Mouse (Mus musculus) layer of hippocampus, adult 9-11 months (tissue): ENCODE results near the gene Tmem259.

Source experiments
- DNase-seq: peaks from one replicate; pipeline ENCODE4 v3.0.0; 2022

Tmem259 gene

DNA sequence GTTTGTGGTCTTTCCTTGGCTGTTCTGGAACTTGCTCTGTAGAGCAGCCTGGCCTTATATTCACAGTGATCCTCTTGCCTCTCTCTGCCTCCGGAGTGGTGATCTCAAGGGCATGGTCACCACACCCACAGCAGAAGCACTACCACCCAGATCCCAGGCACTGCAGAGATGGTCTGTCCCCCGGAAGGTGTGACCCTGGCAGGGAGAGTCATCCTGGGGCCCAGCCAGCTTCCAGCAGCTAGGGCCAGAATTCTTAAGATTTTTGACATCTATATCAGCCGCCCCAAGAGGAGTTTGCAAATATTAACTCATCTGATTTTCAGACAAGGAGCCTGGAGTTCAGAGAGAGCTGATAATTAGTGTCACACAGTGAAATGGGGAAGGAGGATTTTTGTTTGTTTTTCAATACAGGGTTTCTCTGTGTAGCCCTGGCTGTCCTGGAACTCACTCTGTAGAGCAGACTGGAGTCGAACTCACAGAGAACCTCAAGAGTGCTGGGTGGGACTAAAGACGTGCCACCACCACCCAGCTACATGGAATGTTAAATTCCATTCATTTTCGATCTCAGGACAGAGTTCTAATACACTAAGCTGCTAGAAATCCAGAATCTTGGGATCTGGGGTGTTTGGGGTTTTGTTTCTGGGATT is 2.2 kb upstream of the Tmem259 start:
- DNase-seq, result no peak

DNA sequence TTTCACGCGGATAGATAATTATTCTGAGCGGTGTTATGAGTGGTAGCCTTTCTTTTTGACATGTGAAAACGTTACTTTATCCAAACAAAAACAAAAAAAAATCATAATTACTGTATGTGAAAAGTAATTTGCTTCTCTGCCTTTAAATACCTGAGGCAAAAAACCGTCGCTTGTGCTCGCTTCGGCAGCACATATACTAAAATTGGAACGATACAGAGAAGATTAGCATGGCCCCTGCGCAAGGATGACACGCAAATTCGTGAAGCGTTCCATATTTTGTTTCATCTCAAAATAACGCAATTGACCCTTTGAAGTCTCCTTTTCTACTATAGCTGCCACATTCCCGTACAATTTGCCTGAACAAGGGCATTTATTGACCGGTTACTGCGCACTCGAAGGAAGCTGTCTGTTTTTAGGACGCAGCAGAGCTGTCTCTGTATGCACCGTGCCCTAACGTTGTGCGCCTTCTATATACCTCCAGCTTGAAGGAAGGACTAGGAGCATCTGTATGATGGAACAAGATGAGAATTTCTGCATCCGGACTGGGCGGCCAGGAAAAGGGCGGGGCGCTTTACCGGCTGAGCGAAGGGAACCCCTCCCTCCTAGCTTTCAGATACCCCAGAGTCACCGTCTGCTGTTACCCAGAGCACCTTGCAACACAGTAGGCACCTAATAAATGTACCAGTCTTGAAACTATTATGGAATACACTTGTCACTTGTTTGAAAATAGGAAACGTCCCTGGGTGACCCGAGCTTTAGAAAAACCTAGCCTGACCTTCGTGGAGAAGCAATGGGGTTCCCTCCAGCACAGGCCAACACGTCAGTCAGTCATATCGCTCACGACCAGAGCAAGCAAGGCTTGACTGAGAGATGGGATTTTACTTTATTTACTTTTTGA is 1.5 kb upstream of the Tmem259 start:
- DNase-seq, result peak; percentile 69

DNA sequence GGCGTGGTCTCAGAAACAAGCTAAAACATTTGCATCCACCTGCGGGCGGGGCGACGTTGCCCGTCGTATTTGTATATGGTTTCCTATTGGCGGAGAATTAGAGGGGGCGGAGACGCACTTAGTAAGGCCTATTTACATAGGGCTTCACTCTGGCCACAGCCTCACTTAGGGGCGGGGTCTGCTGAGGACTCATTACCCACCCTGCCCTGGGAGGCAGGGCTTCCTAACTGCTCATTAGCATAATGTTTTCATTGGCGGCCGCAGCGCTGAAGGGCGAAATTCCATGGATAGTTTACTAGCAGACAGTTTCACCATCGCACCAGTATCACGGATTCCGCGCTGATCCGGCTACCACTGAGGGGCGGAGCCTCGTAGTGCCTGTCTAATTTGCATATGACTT is 741 bp upstream of the Tmem259 start:
- peak; percentile 100 for DNase-seq

DNA sequence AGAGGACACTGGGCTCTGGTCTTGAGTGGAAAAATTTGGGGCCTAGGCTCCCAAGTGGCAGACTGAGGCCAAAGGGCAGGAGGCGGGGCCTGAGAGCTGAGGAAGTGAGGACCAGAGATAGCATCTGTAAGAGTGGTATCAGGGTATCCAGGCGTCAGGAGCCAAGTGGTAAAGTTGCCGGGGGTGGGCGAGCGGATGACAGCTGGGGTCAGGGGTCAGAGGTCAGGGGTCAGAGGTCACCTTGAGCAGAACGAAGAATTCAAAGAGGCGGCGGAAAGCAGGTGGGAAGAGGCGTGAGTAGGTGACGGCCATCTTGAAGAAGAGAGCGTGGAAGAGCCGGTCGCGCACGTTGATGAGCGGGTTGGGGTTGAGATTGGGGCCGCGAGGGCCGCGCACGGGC is 460 bp downstream of the Tmem259 start:
- peak; percentile 78 for DNase-seq

DNA sequence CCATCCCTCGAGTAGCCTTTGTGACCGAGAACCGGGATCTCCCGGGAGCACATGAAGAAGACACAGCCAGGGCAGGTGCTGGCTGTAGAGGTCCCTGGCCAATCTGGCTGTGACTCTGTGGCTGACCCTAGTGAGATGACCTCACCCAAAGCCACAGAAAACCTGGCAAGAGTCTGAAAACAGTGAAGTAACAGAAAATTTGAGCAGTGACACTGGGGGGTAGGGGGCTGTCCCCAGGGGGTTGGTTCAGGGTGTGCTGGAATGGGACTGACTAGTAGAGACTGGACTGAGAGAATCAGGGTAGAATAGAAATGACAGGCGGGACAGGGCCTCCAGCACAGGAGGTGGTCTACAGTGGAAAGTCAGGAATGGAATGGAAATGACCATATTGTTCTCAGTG is 925 bp downstream of the Tmem259 start:
- DNase-seq, result no peak

DNA sequence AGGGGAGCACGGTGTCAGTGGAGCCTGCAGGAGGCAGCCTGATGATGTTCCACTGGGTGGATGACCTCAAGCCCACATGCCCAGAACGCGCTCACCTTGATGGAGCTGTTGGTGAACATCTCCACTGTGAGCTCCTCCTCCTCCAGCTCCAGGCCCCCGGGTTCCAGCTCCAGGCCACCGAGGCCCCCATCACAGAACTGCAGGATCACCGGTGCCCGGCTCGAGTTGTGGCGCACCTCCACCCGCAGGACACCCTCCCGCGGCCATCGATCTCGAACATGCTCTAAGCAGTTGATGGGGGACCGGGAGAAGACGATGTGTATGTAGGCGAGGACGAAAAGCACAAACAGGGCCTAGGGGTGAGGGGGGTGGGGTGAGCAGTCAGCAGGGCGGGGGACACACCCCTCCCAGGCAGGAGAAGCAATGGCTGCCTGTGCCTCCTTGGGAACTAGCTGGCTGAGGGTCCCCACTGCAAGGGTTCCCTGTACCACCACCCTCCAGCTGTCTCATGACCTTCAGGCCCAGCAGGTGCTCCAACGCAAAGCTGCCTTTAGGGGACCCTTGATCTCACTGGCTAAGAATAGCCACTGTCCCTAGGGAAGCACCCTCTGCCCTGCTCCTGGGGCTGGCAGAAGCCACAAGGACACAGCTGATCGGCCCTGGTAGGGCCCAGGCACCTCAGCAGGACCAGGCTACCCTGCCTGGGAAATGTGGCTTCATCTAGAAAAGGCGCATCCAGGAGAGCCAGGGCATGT is 4.6 kb downstream of the Tmem259 start:
- no peak for DNase-seq

DNA sequence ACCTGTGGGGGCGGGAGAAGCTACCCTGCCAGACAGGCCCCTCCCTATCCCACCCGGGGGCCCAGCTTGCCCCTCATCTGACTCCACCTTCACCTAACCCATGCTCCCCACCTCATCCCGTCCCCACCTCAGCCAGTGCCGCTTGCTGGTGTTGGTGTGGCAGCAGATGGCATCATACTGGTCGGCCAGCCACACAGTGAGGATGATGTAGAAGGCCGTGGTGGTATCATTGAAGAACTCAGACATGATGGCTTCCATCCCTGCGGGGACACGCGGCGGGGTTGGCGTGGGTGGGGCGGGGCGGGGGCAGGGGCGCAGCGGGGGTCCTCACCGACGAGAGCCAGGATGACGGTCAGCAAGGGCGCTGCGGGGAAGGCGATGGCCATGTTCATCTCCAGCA is 6.1 kb downstream of the Tmem259 start:
- DNase-seq, result no peak

DNA sequence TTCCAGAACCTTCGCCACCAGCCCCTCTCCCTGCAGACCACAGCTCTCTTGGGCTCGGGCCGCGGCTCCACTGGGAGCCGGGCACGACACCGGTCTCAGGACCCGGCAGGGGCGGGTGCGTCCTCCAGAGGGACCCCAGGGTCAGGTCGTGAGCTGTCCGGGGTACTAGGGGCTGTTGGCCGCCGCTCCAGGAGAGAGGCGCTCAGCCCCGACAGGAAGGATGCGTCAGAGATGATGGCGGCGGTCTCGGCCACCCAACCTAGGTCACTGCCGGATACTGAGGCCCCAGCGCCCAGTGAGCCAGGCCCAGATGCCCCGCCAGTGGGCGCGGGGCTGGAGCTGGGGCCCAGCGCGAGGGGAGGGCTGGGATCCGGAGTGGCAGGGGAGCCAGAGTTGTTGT is 6.8 kb downstream of the Tmem259 start:
- no peak for DNase-seq

DNA sequence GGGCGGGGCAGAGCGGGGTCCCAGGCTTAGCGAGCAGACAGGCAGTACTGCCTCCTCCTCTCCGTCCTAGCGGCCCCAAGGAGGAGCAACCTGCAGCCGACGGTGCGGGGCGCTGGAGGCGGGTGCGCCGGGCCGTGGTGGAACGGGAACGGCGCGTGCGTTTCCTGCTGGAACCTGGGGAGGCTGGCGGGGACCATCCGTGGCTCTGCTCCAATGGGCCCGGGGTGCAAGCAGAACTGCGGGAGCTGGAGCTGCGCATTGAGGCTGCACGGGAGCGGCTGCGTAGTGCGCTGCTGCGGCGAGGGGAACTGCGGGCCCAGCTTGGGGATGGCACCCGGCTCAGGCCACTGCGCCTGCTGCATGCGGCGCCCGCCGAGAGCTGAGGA is 7.4 kb downstream of the Tmem259 start:
- DNase-seq, result no peak

DNA sequence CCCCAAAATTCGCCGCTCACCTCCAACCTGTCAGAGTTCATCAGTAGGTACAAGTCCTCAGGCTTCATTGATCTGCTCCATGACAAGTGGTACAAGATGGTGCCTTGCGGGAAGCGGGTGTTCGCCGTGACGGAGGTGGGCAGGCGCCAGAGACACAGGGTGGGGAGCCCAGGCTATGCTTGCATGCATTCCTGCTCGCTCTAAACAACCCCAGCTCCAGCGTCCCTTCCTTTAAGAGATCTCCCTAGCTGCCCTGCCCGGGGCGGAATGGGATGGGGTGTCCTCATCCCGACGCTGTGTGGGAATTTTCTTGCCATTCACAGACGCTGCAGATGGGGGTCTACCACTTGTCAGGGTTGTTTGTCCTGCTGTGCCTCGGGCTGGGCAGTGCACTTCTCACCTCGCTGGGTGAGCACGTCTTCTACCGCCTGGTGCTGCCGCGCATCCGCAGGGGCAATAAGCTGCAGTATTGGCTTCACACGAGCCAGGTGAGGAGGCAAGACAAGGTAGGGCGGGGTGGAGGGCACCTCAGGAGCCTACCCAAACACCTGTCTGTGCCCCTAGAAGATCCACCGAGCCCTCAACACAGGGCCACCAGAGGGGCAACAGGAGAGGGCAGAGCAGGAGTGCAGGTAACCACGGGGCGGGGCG is 7.9 kb downstream of the Tmem259 start:
- no peak for DNase-seq

DNA sequence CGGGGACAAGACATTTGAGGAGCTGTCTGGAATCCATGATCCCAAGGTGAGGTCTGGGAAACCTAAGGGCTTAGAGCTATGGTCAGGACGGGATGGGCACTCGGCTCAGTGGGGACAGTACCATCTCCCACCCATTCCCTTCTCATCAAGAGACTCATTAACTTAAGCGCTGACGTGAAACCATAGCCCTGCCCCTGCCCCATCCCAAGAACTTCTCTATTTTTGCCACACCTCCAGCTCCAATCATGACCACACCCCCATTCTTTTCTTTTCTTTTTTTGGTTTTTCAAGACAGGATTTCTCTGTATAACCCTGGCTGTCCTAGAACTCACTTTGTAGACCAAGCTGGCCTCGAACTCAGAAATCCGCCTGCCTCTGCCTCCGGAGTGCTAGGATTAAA is 9.5 kb downstream of the Tmem259 start:
- DNase-seq, result no peak

DNA sequence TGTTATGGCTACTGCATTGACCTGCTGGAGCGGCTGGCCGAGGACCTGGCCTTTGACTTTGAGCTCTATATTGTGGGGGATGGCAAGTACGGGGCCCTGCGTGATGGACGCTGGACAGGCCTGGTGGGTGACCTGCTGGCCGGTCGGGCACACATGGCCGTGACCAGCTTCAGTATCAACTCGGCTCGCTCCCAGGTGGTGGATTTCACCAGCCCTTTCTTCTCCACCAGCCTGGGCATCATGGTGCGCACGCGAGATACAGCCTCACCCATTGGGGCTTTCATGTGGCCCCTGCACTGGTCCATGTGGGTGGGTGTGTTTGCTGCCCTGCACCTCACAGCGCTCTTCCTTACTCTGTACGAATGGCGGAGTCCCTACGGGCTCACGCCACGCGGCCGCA is 10.0 kb downstream of the Tmem259 start:
- no peak for DNase-seq

DNA sequence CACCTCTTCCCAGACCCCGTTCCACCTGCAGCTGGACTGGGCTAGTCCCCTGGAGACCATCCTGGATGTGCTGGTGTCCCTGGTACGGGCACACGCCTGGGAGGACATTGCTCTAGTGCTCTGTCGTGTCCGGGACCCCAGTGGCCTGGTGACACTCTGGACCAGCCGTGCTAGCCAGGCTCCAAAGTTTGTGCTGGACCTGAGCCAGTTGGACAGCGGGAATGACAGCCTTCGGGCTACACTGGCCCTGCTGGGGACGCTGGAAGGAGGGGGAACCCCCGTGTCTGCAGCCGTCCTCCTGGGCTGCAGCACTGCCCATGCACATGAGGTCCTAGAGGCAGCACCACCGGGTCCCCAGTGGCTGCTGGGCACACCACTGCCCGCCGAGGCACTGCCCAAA is 11.3 kb downstream of the Tmem259 start:
- DNase-seq, result no peak

DNA sequence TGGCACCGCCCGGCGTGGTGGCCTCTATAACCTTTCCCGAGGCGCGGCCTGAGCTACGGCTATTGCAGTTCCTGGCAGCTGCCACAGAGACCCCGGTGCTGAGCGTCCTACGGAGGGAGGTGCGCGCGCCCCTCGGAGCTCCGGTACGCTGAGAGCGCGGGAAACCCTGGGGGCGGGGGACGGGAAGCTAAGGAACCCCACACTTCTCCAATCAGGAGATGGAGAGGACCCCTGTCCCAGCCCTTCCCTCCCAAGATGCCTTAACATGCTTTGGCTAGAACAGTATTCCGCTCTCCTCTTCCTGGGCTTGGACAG is 13.0 kb downstream of the Tmem259 start:
- no peak for DNase-seq

DNA sequence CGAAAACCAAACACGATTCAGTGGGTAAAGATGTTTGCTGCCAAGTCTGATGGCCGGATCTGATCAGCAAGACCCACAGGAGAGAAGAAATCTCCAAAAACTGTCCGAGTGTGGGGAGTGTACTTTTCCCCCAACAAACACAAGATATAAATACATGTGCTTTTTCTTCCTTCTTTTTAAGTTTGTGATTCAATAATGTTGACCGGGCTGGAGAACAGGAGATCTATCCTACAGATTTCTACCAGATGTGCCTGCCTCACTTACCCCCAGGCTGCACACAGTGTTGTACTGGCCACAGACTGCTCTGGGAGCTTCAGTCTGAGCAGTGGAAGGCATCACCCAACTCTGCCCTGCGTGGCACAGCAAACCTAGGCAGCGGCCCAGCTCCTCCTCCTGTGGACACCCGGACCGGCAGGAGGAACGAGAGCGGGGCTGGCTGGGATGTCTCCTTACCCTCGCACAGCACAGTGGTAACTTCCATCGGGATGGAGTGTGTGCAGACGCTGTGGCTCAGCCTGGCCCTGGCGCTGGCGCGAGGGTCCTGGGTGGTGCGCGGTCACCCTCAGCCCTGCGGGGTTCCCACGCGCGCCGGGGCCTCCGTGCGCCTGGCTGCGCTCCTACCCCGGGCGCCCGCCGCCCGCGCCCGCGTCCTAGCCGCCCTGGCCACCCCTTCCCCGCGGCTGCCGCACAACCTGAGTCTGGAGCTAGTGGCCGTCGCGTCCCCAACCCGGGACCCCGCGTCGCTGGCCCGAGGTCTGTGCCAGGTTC is 13.5 kb downstream of the Tmem259 start, which contains the start of gene Grin3b:
Gene Grin3b, plus strand, starts transcription at position 301 of the 768 bp plus-strand sequence.
- DNase-seq, result no peak

DNA sequence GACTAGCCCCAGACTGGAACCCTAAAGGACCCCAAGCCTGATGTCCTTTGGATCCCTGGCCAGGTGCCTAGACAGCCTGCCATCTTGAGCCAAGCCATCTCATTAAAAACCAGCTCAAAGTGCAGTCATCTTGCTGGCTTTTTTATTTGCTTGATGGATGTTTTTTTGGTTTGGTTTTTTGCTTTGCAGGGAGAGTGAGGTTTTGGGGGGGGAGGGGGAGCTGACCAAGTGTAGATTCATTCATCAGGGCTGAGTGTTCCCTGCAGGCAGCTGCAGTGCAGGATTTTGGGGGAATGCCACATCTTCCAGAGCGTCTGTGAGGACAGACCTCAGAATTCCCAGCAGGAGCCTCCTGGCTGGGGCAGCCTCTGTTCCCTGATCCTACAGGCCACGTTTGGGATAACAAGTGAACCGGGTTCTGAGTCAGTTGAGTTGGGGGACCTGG is 15.0 kb downstream of the Tmem259 start:
- no peak for DNase-seq

DNA sequence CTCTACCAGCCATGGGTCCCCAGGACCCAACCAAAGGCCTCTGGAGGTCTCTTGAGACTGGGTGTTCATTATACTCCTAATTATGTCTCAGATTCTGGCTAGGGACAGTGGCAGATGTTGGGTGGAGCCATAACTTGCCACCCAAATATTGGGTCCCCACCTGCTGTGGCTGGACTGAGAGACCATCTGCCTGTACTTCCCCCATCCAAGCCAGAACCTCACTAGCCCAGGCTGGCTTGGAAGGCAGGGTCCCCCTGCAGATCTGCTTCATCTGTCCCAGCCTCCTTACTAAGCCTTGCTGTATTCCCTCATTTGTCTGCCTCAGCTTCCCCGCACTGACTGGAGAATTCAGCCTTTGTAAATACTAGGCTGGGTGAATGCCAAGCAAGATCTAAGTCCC is 15.9 kb downstream of the Tmem259 start:
- no peak for DNase-seq

DNA sequence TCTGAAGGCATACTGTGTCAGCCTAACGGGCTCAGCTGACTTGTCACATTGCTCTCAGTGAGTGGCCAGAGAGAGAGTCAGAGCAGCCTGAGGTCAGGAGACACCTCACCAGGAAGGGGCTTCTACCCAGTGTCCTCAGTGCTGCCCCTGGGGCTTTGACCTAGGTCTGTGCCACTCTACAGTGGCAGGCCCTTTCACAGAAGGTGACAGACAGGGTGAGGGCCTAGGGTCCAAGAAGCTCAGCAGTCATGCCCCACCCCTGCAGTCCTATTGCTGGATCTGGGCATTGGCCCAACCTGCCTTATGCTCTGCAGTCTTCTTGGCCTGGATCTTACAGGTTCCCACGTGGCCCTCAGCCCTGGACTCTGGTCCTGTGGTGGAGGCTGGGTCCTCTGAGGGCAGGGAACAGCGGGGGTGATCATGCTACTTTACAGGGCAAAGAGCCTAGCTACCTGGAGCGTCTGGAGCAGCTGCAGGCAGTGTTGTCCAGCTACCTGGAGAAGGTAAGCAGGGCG is 17.2 kb downstream of the Tmem259 start:
- DNase-seq, result no peak

DNA sequence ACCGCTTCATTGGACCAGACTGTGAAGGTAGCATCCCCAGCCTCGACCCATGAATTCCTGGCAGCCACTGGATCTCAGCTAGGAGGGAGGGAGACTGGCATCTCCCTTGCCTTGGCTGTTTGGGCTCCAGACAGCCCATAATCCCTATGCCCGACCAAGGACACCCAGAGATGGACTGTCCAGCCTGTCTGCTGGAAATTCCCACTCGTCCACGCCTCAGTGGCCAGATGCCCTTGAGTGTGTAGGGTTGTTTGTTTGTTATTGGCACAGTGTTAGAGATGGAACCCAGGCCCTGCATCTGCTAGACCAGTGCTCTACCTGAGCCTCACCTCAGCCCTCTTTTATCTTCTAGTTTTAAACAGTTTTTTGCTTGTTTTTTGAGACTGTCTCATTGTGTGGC is 18.8 kb downstream of the Tmem259 start:
- no peak for DNase-seq

DNA sequence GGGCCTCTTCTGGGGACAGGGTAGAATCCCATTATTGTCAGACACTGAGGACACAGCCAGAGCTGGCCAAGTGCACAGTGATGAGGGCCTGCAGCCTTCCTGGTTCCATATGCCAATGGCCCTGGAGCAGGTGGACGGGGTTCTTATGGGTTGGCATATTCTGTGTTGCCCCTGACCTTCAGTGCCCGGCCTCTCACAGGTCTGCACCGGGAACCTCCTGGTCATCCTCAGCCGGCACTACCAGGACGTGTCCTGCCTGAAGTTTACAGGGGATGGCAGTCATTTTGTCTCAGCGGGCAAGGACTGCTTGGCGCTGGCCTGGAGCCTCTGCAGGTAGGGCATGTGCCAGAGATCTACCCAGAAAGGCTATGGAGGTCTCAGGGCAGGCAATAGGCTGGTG is 19.4 kb downstream of the Tmem259 start:
- no peak for DNase-seq

DNA sequence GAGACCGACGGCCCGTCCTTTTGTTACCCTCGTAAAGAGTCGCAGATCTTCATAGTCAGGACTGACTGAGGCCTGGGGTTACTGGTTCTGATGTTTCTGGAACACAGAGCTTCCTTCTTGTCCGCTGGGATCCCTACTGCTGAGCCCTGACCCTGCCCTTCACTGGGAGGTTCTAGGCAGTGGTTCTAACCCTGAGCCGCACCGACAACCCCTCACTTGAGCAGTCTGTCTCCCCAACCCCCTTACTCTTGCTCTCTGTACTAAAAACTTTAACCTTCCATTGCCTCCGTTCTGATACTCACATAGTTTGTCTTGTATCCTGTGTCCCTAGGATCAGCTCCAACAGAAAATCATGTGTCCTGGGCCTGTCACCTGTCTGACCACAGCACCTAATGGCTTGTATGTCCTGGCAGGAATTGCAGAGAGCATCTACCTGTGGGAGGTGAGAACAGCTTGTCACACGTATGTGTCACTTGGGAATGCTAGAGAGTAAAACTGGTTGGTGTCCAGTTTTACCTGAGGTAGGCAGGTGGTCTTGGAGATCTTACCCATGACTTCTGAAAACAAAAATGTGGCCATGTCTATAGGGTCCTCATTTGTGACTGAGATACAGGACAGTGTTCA is 23.3 kb downstream of the Tmem259 start:
- no peak for DNase-seq
